Mouse (Mus musculus): ENCODE results near the gene Pygm. TPM values are rescaled to one million over a fixed set of nuclear protein-coding genes. Genes with fewer than 3 reads are reported as not detected.

Gene Pygm
- polyA plus RNA-seq, 1 experiment from 2014 or later, result 1.6 TPM

- peak; percentile 50; the same call in 1 of the 2 replicates for ATAC-seq (ENCODE audit: low FRiP score)
- Histone ChIP-seq H3K4me1 (replicated peaks; ENCODE audit: control insufficient read depth, insufficient read depth, low read length) (peaks cover 24% of the 10 kb centered on the region), H3K27me3 (ENCODE audit: control insufficient read depth, insufficient read depth, low read length) (peaks cover 25% of the 10 kb centered on the region), H3K9ac (ENCODE audit: low read depth, low read length) (peak overlapping the region; percentile 44; the same call in 1 of the 2 replicates), H3K4me2 (replicated peaks; ENCODE audit: low read depth, low read length) (0 out of 2 replicates have a peak overlapping the region, but pooled peaks have one; percentile 0), H3K4me3 (ENCODE audit: low read depth, low read length) (no peak overlapping the region), H3K9me3 (ENCODE audit: control insufficient read depth, low read length) (no peaks in the 10 kb centered on the region), H3K27ac (ENCODE audit: low read depth, low read length) (peak overlapping the region; percentile 68), H3K36me3 (ENCODE audit: control insufficient read depth, insufficient read depth, low read length) (no peaks in the 10 kb centered on the region)
- WGBS, result 5% methylated on average over 9 of the region's 9 CpGs
- peak; percentile 80 for DNase-seq (ENCODE audit: low spot score)
These were observed 32.0 kb downstream of the Pygm start for GRCm38 (mm10) chr19:6416124-6416770.

- H3K4me2 ChIP-seq (replicated peaks; ENCODE audit: low read depth, low read length), result peak overlapping the region; percentile 1; the same call in 1 of the 2 replicates
- peak overlapping the region; percentile 68 for H3K27ac ChIP-seq (ENCODE audit: low read depth, low read length)
- DNase-seq (ENCODE audit: low spot score) (no peak), ATAC-seq (ENCODE audit: low FRiP score) (no peak)
- H3K4me3 ChIP-seq (ENCODE audit: low read depth, low read length), result no peak overlapping the region
- H3K36me3 ChIP-seq (ENCODE audit: control insufficient read depth, insufficient read depth, low read length), result no peaks in the 10 kb centered on the region
- no peaks in the 10 kb centered on the region for H3K9me3 ChIP-seq (ENCODE audit: control insufficient read depth, low read length)
- peaks cover 24% of the 10 kb centered on the region for H3K4me1 ChIP-seq (replicated peaks; ENCODE audit: control insufficient read depth, insufficient read depth, low read length)
- peak overlapping the region; percentile 44; the same call in 1 of the 2 replicates for H3K9ac ChIP-seq (ENCODE audit: low read depth, low read length)
- WGBS, result 67% methylated on average over 12 of the region's 12 CpGs
- peaks cover 29% of the 10 kb centered on the region for H3K27me3 ChIP-seq (ENCODE audit: control insufficient read depth, insufficient read depth, low read length)
These were observed 32.9 kb downstream of the Pygm start for GRCm38 (mm10) chr19:6416894-6417761.

GRCm38 (mm10) chr19:6418233-6418879 lies 34.2 kb downstream of the Pygm start, which contains the start of gene Nrxn2:
Nrxn2 (plus strand) TSS chr19:6418731.
- peak within 1 kb of the TSS; percentile 57 for H3K4me3 ChIP-seq (ENCODE audit: low read depth, low read length)
- peaks cover 24% of the 10 kb centered on the region for H3K4me1 ChIP-seq (replicated peaks; ENCODE audit: control insufficient read depth, insufficient read depth, low read length)
- no peaks in the 10 kb centered on the region for H3K9me3 ChIP-seq (ENCODE audit: control insufficient read depth, low read length)
- H3K36me3 ChIP-seq (ENCODE audit: control insufficient read depth, insufficient read depth, low read length), result no peaks in the 10 kb centered on the region
- H3K27me3 ChIP-seq (ENCODE audit: control insufficient read depth, insufficient read depth, low read length), result peaks cover 29% of the 10 kb centered on the region
- under 1% methylated on average over 42 of the region's 46 CpGs for WGBS
- H3K4me2 ChIP-seq (replicated peaks; ENCODE audit: low read depth, low read length), result peak within 1 kb of the TSS; percentile 89
- peak; percentile 93 for DNase-seq (ENCODE audit: low spot score)
- H3K27ac ChIP-seq (ENCODE audit: low read depth, low read length), result peak within 1 kb of the TSS; percentile 76
- ATAC-seq (ENCODE audit: low FRiP score), result peak; percentile 89
- H3K9ac ChIP-seq (ENCODE audit: low read depth, low read length), result peak within 1 kb of the TSS; percentile 66

GRCm38 (mm10) chr19:6418984-6419692 lies 34.9 kb downstream of the Pygm start:
- Histone ChIP-seq H3K9ac (ENCODE audit: low read depth, low read length) (peak overlapping the region; percentile 66), H3K9me3 (ENCODE audit: control insufficient read depth, low read length) (no peaks in the 10 kb centered on the region), H3K27ac (ENCODE audit: low read depth, low read length) (peak overlapping the region; percentile 75), H3K36me3 (ENCODE audit: control insufficient read depth, insufficient read depth, low read length) (no peaks in the 10 kb centered on the region), H3K27me3 (ENCODE audit: control insufficient read depth, insufficient read depth, low read length) (peaks cover 29% of the 10 kb centered on the region), H3K4me1 (replicated peaks; ENCODE audit: control insufficient read depth, insufficient read depth, low read length) (peaks cover 24% of the 10 kb centered on the region), H3K4me3 (ENCODE audit: low read depth, low read length) (peak overlapping the region; percentile 57), H3K4me2 (replicated peaks; ENCODE audit: low read depth, low read length) (peak overlapping the region; percentile 89)
- DNase-seq (ENCODE audit: low spot score) (no peak), ATAC-seq (ENCODE audit: low FRiP score) (peak; percentile 20; the same call in 1 of the 2 replicates)
- 11% methylated on average over 13 of the region's 23 CpGs for WGBS

GRCm38 (mm10) chr19:6419805-6420310 lies 35.7 kb downstream of the Pygm start:
- DNase-seq (ENCODE audit: low spot score), result no peak
- no peak for ATAC-seq (ENCODE audit: low FRiP score)
- H3K27me3 ChIP-seq (ENCODE audit: control insufficient read depth, insufficient read depth, low read length), result peaks cover 29% of the 10 kb centered on the region
- H3K4me1 ChIP-seq (replicated peaks; ENCODE audit: control insufficient read depth, insufficient read depth, low read length), result peaks cover 27% of the 10 kb centered on the region
- WGBS, result 61% methylated on average over 9 of the region's 9 CpGs
- peak overlapping the region; percentile 57 for H3K4me3 ChIP-seq (ENCODE audit: low read depth, low read length)
- H3K36me3 ChIP-seq (ENCODE audit: control insufficient read depth, insufficient read depth, low read length), result no peaks in the 10 kb centered on the region
- H3K9me3 ChIP-seq (ENCODE audit: control insufficient read depth, low read length), result no peaks in the 10 kb centered on the region
- peak overlapping the region; percentile 89 for H3K4me2 ChIP-seq (replicated peaks; ENCODE audit: low read depth, low read length)
- peak overlapping the region; percentile 66 for H3K9ac ChIP-seq (ENCODE audit: low read depth, low read length)
- no peak overlapping the region for H3K27ac ChIP-seq (ENCODE audit: low read depth, low read length)

- Histone ChIP-seq H3K4me2 (replicated peaks; ENCODE audit: low read depth, low read length) (peak overlapping the region; percentile 89), H3K4me1 (replicated peaks; ENCODE audit: control insufficient read depth, insufficient read depth, low read length) (peaks cover 27% of the 10 kb centered on the region), H3K27me3 (ENCODE audit: control insufficient read depth, insufficient read depth, low read length) (peaks cover 30% of the 10 kb centered on the region), H3K36me3 (ENCODE audit: control insufficient read depth, insufficient read depth, low read length) (no peaks in the 10 kb centered on the region), H3K9me3 (ENCODE audit: control insufficient read depth, low read length) (no peaks in the 10 kb centered on the region), H3K4me3 (ENCODE audit: low read depth, low read length) (peak overlapping the region; percentile 57; the same call in 1 of the 2 replicates), H3K9ac (ENCODE audit: low read depth, low read length) (0 out of 2 replicates have a peak overlapping the region, but pooled peaks have one; percentile 7), H3K27ac (ENCODE audit: low read depth, low read length) (no peak overlapping the region)
- DNase-seq (ENCODE audit: low spot score) (no peak), ATAC-seq (ENCODE audit: low FRiP score) (no peak)
- 57% methylated on average over 19 of the region's 19 CpGs for WGBS
These were observed 36.4 kb downstream of the Pygm start for GRCm38 (mm10) chr19:6420481-6421210.

- no peak for DNase-seq (ENCODE audit: low spot score)
- Histone ChIP-seq H3K4me1 (replicated peaks; ENCODE audit: control insufficient read depth, insufficient read depth, low read length) (peaks cover 25% of the 10 kb centered on the region), H3K4me2 (replicated peaks; ENCODE audit: low read depth, low read length) (no peak overlapping the region), H3K36me3 (ENCODE audit: control insufficient read depth, insufficient read depth, low read length) (no peaks in the 10 kb centered on the region), H3K27ac (ENCODE audit: low read depth, low read length) (no peak overlapping the region), H3K9me3 (ENCODE audit: control insufficient read depth, low read length) (no peaks in the 10 kb centered on the region), H3K4me3 (ENCODE audit: low read depth, low read length) (no peak overlapping the region), H3K27me3 (ENCODE audit: control insufficient read depth, insufficient read depth, low read length) (peaks cover 35% of the 10 kb centered on the region), H3K9ac (ENCODE audit: low read depth, low read length) (no peak overlapping the region)
- ATAC-seq (ENCODE audit: low FRiP score), result no peak
- WGBS, result 76% methylated on average over 9 of the region's 9 CpGs
These were observed 37.0 kb downstream of the Pygm start for GRCm38 (mm10) chr19:6421211-6421590.
